In genomic region chr5:117569190-117569795, GRCm38 (mm10) we compare ENCODE assay signal across 14 mouse cellular contexts.
DNase-seq lines count a peak whose midpoint lies in the region; ATAC-seq and TF ChIP-seq lines count a peak whose summit lies in the region.
"Had no signal": no experiment of that assay in that cellular context is flagged by ENCODE, and none has a peak within 500 bp of the region (broad histone marks: within the 10 kb centered on the region; RNA-seq: fewer than 3 reads in every experiment).

No protein-coding gene starts in this region.

- intact Hi-C loops in left cerebral cortex, adult 2 months (cut with DNase I) = no loop called here

- H3K4me3 ChIP-seq in cerebellum, adult 2 months (replicated peaks; ENCODE audit: insufficient read depth, low read depth, low read length) = no peak overlapping the region
- H3K4me3 ChIP-seq in kidney, embryonic 15.5 days (replicated peaks) = no peak overlapping the region
- H3K4me3 ChIP-seq in left cerebral cortex, adult 2 months = no peak overlapping the region
- no peak overlapping the region for H3K4me3 ChIP-seq in lung, postnatal 0 days (ENCODE audit: low read depth, low read length)
- H3K4me3 ChIP-seq: hindbrain, embryonic 10.5 days; limb, embryonic 12.5 days had no signal

- no peak for TF ChIP-seq POLR2A in cerebellum, adult 2 months (IDR thresholded peaks at IDR 0.05; ENCODE audit: borderline replicate concordance, insufficient read depth, low read length)

- DNase-seq in cerebellum, adult 2 months = peak; percentile 85 to 93
- peak; percentile 85 to 88 for DNase-seq in cerebellum, postnatal 25 days
- DNase-seq in frontal cortex, postnatal 14 days (ENCODE audit: low spot score in 2 of 2) = no peak
- no peak for DNase-seq in left cerebral cortex, adult 2 months (ENCODE audit: extremely low spot score in 1 of 2, low spot score in 2 of 2)
- DNase-seq in urinary bladder, adult 2 months (ENCODE audit: low spot score) = no peak
- no peak for DNase-seq in lung, postnatal 0 days (ENCODE audit: low spot score)
- DNase-seq: forebrain, postnatal 0 days; heart, adult 11 months; midbrain, embryonic 14.5 days; right cerebral cortex, adult 18-20 months had no signal

- no peak overlapping the region for H3K9ac ChIP-seq in kidney, embryonic 15.5 days
- no peak overlapping the region for H3K9ac ChIP-seq in lung, postnatal 0 days (replicated peaks; ENCODE audit: low read depth)
- H3K9ac ChIP-seq: forebrain, postnatal 0 days; limb, embryonic 12.5 days; liver, embryonic 14.5 days had no signal

- H3K27ac ChIP-seq in cerebellum, adult 2 months (ENCODE audit: insufficient read depth, low read length) = no peak overlapping the region
- H3K27ac ChIP-seq in kidney, embryonic 15.5 days = 0 out of 2 replicates have a peak overlapping the region, but pooled peaks have one; percentile 46
- H3K27ac ChIP-seq in left cerebral cortex, adult 2 months = no peak overlapping the region
- H3K27ac ChIP-seq in lung, postnatal 0 days (ENCODE audit: low read length) = no peak overlapping the region
- H3K27ac ChIP-seq: hindbrain, embryonic 10.5 days; limb, embryonic 12.5 days; liver, embryonic 14.5 days had no signal

- 31% methylated on average over 6 of the region's 6 CpGs for WGBS in cerebellum, adult 2 months
- WGBS in kidney, embryonic 15.5 days = 71% methylated on average over 6 of the region's 6 CpGs
- 76% methylated on average over 6 of the region's 6 CpGs for WGBS in lung, postnatal 0 days

- no peak for TF ChIP-seq EP300 in lung, postnatal 0 days (IDR thresholded peaks at IDR 0.05)

- H3K4me1 ChIP-seq in cerebellum, adult 2 months (ENCODE audit: control insufficient read depth, insufficient read depth, low read length) = peaks cover 13% of the 10 kb centered on the region
- peaks cover 43% of the 10 kb centered on the region for H3K4me1 ChIP-seq in kidney, embryonic 15.5 days
- no peaks in the 10 kb centered on the region for H3K4me1 ChIP-seq in lung, postnatal 0 days (ENCODE audit: insufficient read depth, low read depth, low read length)
- H3K4me1 ChIP-seq: hindbrain, embryonic 10.5 days had no signal

- TF ChIP-seq CTCF in cerebellum, adult 2 months (IDR thresholded peaks at IDR 0.05; ENCODE audit: borderline replicate concordance, insufficient read depth, low read depth, low read length) = no peak
- no peak for TF ChIP-seq CTCF in left cerebral cortex, adult 2 months (IDR thresholded peaks at IDR 0.05)
- no peak for TF ChIP-seq CTCF in lung, postnatal 0 days (IDR thresholded peaks at IDR 0.05)

- H3K27me3 ChIP-seq in cerebellum, adult 2 months (ENCODE audit: control insufficient read depth, insufficient read depth, low read length) = no peaks in the 10 kb centered on the region
- no peaks in the 10 kb centered on the region for H3K27me3 ChIP-seq in kidney, embryonic 15.5 days
- H3K27me3 ChIP-seq in lung, postnatal 0 days (replicated peaks; ENCODE audit: insufficient read depth, low read length) = no peaks in the 10 kb centered on the region
- H3K27me3 ChIP-seq: limb, embryonic 12.5 days had no signal

- H3K36me3 ChIP-seq in kidney, embryonic 15.5 days = no peaks in the 10 kb centered on the region
- no peaks in the 10 kb centered on the region for H3K36me3 ChIP-seq in lung, postnatal 0 days (ENCODE audit: insufficient read depth, low read length)
- H3K36me3 ChIP-seq: hindbrain, embryonic 10.5 days; limb, embryonic 12.5 days had no signal

- ATAC-seq in kidney, embryonic 15.5 days (replicated peaks; ENCODE audit: low FRiP score) = peak; percentile 38; the same call in 1 of the 2 replicates
- ATAC-seq in lung, postnatal 0 days = no peak
- ATAC-seq: forebrain, postnatal 0 days had no signal

- no peak overlapping the region for H3K4me2 ChIP-seq in kidney, embryonic 15.5 days
- H3K4me2 ChIP-seq in lung, postnatal 0 days (replicated peaks; ENCODE audit: low read depth, low read length) = no peak overlapping the region
- H3K4me2 ChIP-seq: limb, embryonic 12.5 days had no signal

- no peaks in the 10 kb centered on the region; the same call in 1 of the 2 replicates for H3K9me3 ChIP-seq in kidney, embryonic 15.5 days (replicated peaks)
- H3K9me3 ChIP-seq in lung, postnatal 0 days (ENCODE audit: low read length) = no peaks in the 10 kb centered on the region
- H3K9me3 ChIP-seq: hindbrain, embryonic 10.5 days had no signal

Comparison
In these comparisons a context has a peak if more than half of its experiments do, and no peak if none do; other contexts are left out.
1. DNase-seq: peak in cerebellum, adult 2 months (2 of 2) and cerebellum, postnatal 25 days (2 of 2); none in frontal cortex, postnatal 14 days (0 of 2), left cerebral cortex, adult 2 months (0 of 2), urinary bladder, adult 2 months (single experiment) and lung, postnatal 0 days (single experiment).